Mouse (Mus musculus) left cerebral cortex, postnatal 4 days (tissue): ENCODE measurements around the gene Kif11. TPM values are rescaled to one million over a fixed set of nuclear protein-coding genes. Genes with fewer than 3 reads are reported as not detected.

ENCODE experiments used
- DNase-seq: peaks from one replicate; pipeline ENCODE4 v3.0.0-alpha.2; 2022
- intact Hi-C: fragments of 180-260 bp; cut with DNase I; formaldehyde crosslinking; loops from one replicate; pipeline ENCODE4 v1.15.1; 2025
- total RNA-seq, 2 experiments: library from RNA; stranded (reverse); gene quantifications; 2 replicates each; pipeline ENCODE4 v1.2.3; 2021

The Kif11 gene
- total RNA-seq: 1 to 10 TPM; 6.9 to 7.0 TPM

DNA sequence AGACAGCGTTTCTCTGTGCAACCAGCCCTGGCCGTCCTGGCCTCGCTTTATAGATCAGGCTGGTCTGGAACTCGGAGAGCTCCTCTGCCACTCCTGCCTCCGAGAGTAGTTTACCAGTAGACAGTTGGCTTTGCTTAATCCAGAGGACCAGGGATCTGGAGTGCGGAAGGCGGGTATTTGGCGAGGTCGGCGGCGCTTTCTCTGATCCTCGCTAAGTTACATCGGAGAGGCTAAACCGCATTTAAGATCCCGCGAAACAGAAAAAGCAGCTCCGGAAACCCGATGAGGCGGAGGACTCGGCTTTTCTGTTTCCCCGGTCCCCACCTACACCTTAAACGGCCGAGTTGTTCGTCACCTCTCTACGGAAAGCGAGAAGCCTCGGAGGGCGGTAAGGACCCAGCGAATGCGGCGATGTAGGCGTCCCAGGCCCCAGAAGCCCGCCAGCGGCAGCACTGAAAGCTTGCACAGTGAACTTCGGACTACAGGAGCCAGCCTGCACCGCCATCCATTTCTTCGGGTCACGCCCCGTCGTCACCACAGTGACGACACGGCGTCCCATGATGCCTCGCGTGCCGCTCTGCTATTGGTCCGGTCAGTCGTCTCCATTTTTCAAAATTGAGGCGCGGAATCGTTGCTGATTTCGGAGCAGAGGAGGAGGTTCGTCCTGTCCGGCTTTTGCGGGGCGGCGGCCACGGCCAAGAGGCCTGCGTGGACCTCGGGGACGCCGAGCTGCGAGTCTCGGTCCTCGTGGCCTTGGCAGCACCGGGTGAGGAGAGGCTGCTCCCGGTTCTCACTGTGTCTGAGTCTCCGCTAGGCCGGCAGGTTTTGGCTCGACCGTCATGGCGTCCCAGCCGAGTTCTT, at the start of gene Kif11:
Gene Kif11, plus strand, starts transcription at position 649 of the 861 bp plus-strand sequence.
- peak; percentile 97 for DNase-seq
- intact Hi-C loops: no loop called here

DNA sequence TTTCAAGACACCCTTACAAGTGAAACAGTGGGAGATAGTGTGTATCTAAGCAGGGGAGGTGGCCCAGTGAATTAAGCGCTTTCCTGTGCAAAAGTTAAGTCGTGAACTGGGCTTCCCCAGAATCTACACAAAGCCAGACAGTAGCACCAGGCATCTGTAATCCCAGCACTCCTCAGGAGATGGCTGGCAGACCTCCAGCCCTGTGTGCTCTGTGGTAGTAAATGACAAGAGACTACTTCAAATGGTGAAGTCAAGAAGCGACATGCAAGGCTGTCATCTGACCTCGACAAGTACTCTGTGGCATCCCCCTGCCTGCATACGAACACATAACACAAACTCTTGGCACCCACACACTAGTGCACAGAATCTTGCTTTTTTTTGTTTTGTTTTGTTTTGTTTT, 49.0 kb upstream of the Kif11 start:
- peak; percentile 30 for DNase-seq
- intact Hi-C loops: no loop called here

DNA sequence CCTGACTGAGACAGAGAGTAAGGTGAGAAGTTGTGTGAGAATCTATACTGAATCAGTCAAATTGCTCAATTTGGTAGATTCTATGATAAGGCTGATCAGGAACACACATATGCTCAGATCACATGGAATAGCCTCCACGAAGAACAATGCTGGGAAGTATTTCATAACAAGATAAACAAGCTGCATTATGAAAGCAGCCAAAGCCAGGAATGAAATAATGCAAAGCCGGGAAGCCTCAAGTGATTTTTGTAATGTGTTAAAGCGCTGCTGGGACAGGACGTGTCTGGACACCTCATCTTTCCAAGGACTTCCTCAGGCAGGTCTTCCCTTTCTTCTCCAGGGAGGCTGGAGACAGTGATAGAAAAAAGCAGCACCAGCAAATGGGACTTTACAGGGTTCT, 43.5 kb upstream of the Kif11 start:
- intact Hi-C loops: no loop called here
- DNase-seq: no peak

DNA sequence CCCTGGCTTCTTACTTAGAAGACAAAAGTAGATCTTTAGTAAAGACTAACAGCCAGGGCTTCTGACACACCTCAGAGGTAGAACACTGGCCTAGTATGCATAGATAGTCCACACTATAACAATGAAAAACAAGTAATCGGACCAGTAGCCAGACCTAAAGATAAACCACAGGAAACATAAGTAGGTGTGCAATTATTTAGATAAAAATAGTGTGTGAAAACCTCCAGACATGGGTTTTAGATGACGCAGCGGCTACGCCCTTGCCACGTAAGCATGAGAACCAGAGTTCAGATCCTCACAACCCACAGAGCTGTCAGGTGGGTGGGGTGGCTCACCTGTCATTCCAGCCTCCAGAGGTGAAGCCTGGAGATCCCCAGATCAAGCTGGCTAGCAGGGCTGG, 42.8 kb upstream of the Kif11 start:
- DNase-seq: no peak
- intact Hi-C loops: no loop called here

DNA sequence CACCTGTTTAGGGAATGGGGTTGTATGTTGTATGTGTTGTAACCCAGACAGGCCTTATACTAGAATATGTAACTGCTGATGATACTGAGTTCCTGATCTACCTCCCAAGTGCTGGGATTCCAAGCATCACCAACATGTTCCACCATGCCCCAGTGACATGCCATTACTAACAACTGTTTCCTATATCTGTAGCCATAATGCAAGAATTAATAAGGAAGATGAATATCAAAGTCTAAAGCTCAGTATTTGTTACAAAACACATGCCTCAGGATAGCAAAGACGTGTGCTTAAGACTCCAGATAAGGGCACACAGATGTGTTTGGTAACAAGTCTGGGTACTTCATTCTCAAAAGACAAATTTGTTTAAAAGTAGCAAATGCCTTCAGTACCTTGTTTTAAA, 40.8 kb upstream of the Kif11 start:
- no peak for DNase-seq
- intact Hi-C loops: no loop called here

DNA sequence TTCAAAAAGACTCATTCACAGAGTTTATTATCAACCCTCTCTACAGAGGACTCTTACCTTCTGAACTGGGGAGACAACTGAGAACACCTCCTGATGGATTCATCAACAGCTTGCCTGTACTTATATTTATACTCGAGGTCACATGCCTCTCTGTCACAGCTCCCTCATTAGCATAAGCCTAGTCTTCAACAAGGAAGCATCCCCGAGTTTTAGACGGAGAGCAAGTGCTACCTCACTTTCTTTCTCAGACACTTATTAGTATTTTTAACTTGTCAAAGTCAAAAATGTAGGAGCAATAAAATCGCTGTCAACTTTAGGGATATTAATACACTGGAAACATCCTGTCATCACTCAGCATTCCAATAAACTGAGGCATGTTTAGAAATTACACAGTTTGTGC, 38.5 kb upstream of the Kif11 start, which contains the start of gene Ide:
Gene Ide, minus strand, starts transcription at position 101 of the 400 bp plus-strand sequence.
- intact Hi-C loops: no loop called here
- DNase-seq: no peak

DNA sequence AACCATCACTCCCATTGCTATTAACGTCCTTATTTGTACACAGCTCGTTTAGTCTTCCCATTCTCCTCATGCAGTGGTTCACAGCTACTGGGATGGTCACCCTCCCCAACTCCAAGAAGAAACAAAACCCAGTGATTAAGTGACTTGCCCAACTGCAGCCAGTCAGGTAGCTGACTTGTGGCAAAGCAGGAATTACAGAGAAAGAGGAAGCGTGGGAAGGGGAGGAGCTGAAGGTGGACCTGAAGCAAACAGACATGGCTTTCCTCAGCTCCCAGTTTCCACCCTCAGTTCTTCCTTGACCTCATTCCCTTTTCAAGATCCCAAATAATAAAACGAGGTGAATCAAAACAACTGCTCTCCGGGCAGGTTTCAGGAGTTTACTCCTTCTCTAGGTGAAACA, 35.7 kb upstream of the Kif11 start:
- no peak for DNase-seq
- intact Hi-C loops: no loop called here

DNA sequence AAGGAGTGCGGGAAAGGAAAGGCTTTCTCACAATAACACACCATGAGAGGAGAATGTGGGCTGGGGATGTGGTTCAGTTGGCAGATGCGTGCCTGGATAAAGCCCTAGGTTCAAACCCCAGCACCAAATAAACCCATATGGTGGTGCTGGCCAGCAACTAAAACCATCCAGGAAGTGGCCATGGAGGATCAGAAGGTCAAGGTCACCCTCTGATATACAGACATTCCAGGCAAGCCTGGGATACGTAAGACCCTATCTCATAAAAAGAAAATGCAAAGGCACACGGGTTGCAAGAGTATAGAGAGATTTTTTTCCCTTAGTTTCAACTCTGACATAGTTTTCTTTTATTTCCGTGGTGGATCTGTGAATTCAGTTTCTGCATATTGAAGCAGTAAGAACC, 35.3 kb upstream of the Kif11 start:
- intact Hi-C loops: no loop called here
- DNase-seq: no peak

DNA sequence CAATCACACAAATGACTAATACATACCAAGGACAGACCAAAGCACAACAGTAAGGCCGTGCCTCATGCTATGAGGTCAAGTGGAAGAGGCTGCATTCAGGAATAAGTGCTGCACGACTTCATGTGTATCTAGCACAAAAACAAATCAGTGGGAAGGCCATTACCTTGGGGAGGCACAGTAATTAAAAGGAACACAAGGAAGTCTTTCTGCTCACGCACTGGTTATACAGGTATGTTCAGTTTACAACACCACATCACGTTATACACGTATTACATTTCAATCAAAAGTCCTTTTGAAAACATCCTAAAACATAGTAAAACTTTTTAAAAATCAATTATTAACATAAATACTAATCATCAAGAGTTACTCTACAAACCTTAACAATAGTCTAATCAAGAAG, 32.3 kb upstream of the Kif11 start:
- intact Hi-C loops: no loop called here
- DNase-seq: no peak

DNA sequence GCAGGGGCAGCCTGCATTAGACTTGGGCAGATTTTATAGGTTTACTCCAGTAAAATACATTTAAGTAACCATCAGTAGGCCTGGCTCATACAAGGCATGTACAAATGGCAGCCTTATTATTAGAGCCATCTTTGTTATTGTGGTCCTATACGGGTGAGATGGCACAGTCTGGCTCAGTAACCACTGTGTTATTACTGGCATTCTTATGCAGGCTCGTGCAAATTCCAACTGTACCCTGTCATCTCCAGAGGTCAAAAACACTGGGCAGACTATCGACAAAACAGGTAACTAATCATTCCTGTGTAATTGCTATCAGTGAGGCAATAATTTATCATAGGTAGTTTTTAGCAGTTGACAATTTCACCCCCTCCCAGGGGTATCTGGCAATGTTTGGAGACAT, 29.9 kb upstream of the Kif11 start:
- DNase-seq: no peak
- intact Hi-C loops: no loop called here

DNA sequence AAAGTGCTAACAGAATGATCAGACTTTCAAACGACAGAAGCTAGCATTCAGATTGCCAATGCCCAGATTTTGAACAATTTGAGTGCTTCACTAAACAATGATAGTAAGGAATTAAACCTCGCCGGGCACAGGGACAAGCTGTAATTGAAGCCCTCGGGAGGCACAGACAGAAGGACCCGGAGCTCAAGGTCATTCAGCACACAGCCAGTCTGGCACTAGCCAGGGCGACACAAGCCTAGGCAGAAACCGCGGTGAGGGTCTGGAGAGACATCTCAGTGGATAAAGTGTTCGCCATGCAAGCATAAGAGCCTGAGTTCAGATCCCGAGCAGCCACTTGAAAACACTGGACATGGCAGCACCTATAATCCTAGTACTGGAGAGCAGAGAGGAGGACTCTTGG, 27.9 kb upstream of the Kif11 start:
- DNase-seq: peak; percentile 3
- intact Hi-C loops: no loop called here

DNA sequence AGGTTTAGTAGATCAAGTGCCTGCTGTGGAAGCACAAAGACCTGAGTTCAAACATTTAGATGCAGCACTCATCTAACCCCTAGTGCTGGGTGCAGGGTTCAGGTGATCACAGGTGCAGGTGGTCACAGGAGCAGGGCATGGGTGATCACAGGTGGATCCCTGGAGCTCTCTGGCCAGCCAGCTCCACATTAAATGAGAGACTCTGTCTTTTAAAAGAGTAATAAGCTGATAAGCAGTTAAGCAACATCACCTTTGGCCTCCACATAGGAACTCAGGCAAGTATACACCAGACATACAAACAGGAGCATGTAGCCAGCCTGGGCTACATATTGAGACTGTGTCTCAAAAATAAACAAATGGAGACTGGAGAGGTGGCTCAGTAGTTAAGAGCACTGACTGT, 27.3 kb upstream of the Kif11 start:
- intact Hi-C loops: no loop called here
- DNase-seq: no peak

DNA sequence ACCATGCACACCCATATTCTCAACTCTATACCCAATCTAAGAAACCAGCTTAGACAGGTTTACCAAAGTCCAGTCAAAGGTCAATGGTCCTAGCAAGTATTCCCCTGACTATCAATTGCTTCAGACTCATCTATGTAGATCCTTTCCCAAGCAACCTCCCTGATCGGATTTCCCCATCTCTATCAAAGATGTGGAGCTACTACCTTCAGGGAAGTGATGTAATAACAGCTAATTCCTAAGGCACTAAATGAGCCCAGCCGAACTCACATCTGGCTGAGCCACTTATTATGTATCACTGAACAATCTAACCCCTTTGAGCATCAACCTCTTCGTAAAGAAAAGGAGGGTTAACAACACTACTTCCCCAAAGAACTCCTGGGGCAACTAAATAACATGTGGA, 23.4 kb upstream of the Kif11 start:
- no peak for DNase-seq
- intact Hi-C loops: no loop called here

DNA sequence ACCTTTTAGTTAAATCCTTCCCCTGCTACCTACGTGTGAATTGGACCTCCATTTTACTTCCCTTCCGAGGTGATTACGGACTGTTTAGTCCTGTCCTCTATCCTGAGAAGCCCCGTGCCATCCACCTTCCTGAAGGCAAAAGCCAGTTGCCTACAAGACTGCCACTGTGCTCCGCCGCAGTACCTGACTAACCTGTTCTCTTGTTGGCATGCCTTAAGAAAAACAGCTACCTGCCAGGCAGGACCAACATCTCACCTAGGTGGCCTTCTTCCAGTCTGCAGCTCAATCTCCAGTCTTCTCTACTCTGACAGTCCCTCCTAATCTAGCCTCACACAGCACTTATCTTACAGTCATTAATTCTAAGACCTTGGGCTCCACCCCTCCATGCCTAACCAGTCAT, 22.9 kb upstream of the Kif11 start:
- DNase-seq: no peak
- intact Hi-C loops: no loop called here

DNA sequence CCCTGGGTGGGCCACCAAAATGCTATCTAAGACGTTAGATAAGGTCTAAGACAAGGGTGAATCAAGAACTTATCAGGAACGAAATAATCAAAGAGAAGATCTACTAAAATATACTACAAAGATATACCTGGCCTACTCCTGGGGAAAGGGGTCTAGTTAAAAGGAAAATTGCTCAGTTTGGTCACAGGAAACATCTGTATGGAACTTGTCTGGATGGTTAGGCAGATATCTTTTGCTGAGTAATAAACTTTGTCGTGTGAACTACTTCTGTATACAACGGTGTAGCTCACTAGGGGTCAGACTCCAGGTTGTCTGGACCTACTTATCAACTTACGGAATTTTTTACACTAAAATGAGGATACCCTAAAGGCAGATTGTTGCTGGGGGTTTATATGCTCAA, 16.2 kb upstream of the Kif11 start:
- DNase-seq: no peak

DNA sequence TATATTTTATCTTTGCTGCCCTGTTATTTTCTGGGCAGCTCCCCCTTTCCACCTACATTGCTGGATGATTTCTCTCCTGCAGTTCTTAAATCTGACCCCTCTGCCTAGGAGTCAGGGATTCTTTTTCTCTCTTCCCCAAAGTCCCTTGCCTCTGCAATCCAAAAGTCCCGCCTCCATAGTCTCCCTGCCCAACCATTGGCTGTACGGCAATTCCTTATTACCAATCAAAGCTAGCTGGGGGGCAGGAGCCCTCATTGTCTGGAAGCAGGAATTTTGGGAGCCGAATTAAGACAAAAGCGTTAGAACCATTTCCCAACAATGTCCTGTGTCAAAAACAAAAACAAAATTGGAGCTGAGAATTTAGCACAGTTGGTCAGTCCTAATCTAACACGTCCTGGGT, 13.7 kb upstream of the Kif11 start:
- intact Hi-C loops: no loop called here
- DNase-seq: no peak

More for the DNA sequence above, 16.2 kb upstream of the Kif11 start:
- intact Hi-C loops: no loop called here

DNA sequence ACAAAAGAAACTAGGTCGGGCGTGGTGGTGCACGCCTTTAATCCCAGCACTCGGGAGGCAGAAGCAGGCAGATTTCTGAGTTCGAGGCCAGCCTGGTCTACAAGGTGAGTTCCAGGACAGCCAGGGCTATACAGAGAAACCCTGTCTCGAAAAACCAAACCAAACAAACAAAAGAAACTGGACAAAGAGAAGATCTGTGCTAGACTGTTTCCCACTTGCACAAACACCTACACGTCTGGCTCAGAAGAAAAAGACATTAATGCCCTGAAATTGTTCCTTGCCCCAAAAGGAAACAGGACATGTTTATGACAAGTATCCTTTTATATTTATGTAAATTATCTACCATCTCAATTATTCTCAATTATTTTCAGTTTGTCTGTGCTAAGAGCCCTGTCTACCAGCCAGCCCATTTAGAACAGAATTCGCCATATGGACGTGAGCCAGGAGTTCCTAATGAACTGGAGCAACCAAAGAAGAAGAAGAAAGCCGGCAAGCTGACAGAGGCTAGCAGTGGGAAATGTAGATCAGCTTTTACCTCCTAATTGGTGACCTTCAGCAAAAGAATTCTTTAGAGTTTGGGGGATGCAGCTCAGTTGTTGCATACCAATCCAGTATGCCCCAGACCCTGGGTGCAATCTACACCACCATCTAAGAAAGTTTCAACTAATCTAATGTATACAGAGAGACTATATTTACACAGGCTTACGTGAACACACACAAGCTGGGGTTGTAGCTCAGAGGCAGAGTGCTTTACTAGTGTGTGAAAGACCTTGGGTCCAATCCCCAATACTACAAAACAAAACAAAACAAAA, 12.9 kb upstream of the Kif11 start:
- intact Hi-C loops: no loop called here
- DNase-seq: peak; percentile 11

DNA sequence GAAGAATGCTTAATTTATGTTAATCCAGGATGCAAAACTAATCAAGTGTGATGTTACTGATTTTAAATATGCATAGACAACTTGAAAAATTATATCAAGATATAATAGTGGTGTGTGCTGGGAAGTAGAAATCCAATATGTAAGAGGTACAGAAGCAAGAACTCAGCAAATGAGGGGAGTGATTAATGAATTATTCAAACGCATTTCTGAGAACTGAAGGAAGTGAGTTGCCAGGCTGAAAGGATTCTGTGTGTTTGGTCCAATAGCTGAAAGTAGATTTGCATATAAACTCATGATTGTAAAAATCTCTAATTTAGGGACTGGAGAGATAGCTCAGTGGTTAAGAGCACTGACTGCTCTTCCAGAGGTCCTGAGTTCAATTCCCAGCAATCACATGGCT, 7.2 kb upstream of the Kif11 start:
- no peak for DNase-seq
- intact Hi-C loops: no loop called here

DNA sequence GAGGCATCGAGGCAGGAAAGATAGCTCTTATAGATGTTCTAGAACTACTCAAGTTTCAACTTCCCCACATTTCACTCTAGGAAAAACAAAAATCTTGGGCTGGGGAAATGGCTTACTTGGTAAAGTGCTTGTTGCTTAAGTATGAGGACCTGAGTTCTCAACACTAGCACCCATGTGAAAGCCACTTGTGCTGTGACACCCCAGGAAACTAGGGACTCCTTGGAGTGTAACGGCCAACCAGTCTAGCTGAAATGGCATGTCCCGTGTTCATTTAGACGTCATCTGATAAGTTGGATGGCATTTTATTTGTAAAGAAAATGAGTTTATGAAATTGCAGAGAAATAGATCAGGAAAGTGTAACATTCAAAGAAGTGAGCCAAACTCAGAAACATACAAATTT, 6.3 kb upstream of the Kif11 start:
- intact Hi-C loops: no loop called here

DNA sequence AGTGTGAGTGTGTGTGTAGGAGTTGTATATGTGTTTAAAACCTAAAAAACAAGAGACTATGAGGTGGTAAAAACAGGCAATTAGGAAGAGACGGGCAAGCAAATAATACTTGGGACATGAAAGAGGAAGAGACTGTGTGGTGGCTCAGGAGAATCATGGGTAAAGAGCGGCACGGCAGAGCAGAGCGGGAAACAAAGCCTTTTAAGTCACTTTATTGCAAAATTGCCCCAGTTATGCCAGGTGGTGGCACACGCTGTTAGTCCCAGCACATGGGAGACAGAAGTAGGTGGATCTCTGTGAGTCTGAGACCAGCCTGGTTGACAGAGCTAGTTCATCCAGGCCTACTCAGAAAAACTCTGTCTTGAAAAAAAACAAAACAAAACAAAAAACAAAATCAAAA, 5.8 kb upstream of the Kif11 start:
- intact Hi-C loops: no loop called here
- DNase-seq: no peak

More for the DNA sequence above, 6.3 kb upstream of the Kif11 start:
- DNase-seq: no peak

DNA sequence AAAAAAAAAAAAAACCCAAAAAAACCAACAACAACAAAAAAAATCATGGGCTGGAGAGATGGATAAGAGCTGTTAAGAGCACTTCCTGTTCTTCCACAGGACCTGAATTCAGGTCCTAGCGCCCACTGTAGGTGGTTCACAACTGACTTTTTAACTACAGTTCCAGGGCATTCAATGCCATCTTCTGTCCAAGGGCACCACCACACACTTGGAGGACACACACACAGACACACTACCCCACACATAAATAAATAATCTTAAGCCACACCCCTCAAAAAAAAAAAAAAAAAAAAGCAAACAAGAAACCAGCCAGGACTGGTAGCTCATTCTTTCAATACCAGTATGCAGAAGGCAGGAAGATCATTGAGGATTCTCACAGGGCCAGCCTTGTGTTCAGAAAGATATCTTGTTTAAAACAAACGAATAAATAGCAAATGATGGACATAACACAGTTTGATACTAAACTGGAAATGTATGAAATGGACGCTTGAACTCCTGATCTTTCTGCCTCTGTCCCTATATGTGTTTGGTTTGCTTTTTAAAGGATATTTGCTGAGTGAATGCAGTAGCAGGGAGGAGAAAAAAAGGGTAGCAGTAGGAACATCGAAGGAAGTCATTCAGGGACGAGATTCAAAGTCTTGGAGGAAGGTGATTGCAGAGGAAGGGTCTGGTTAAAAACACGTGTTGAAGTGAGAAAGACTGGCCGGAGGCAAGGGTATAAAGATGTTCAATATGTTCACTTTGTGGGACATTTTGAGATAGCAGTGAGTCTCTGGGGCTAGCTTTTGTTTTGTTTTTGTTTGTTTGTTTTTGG, 1.1 kb upstream of the Kif11 start:
- intact Hi-C loops: no loop called here
- DNase-seq: no peak
